Mouse (Mus musculus) cerebellum, adult 2 months (tissue): ENCODE data around the gene Mta3.

ENCODE experiments used
- CTCF ChIP-seq: fragments of 200-500 bp; IDR thresholded peaks from 2 replicates; pipeline ENCODE4 v1.5.1; 2011; ENCODE audit warnings: low read depth, mild to moderate bottlenecking, control low read depth, low read length, moderate library complexity, borderline replicate concordance; ENCODE audit not compliant: insufficient read depth
- POLR2A ChIP-seq: fragments of 200-500 bp; IDR thresholded peaks from 2 replicates; pipeline ENCODE4 v1.6.1; 2011; ENCODE audit warnings: low read length, control low read depth, borderline replicate concordance; ENCODE audit not compliant: insufficient read depth

DNA sequence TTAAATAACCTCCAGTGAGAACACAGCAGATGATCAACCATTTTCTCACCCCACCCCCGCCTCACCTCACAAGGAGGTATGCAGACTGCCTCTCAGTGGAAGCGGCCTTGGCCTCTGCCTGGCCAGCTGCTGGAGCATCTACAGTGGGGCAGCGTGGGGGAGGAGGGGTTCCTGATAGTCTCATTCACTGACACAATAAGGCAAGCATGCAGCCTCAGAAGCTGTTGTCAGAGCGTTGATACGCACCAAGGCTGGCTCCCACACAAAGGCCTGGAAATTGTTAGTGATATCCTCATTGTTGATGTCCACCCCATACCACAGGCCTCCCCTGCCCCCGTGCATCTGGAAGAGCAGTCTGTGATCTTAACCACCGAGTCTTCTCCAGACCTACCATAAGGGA, 137.8 kb downstream of the Mta3 start:
- no peak for TF ChIP-seq POLR2A
- TF ChIP-seq CTCF, result no peak
